Mouse (Mus musculus) CH12.LX (cell line): Measurements from ENCODE around the gene Npas3. TPM values are rescaled to one million over a fixed set of nuclear protein-coding genes. Genes with fewer than 3 reads are reported as not detected.

Experiments used
- DNase-seq: peaks from one replicate; pipeline ENCODE4 v3.0.0-alpha.2; 2013; ENCODE audit errors: extremely low read depth
- H3K27ac ChIP-seq: 2 replicates; pipeline ENCODE4 v1.5.1; 2012; ENCODE audit warnings: low read depth, mild to moderate bottlenecking, control low read depth, moderate library complexity; ENCODE audit not compliant: insufficient read depth
- H3K27me3 ChIP-seq: replicated peaks from 2 replicates; pipeline ENCODE3; 2012; ENCODE audit warnings: inconsistent platforms
- H3K36me3 ChIP-seq, 2 experiments: replicated peaks in 1 of 2; 2 replicates each; pipeline versions ENCODE3 to v1.6.1; 2012; ENCODE audit warnings: inconsistent platforms in 1 of 2, low read length in 1 of 2, mild to moderate bottlenecking in 1 of 2, mixed read lengths in 1 of 2, moderate library complexity in 1 of 2; ENCODE audit not compliant: control insufficient read depth in 1 of 2, insufficient read depth in 1 of 2
- H3K4me1 ChIP-seq, 2 experiments: 2 replicates each; pipeline ENCODE4 v1.6.1; 2012; ENCODE audit warnings: inconsistent platforms in 1 of 2, moderate library complexity in 1 of 2; ENCODE audit not compliant: insufficient read depth in 2 of 2, control insufficient read depth in 1 of 2
- H3K4me2 ChIP-seq: 2 replicates; pipeline ENCODE4 v1.6.1; 2012; ENCODE audit warnings: low read depth, mild to moderate bottlenecking, control low read depth; ENCODE audit not compliant: poor library complexity, insufficient read depth, severe bottlenecking
- H3K4me3 ChIP-seq, 3 experiments: fragments of 150-350 bp in 1 of 3; sonication (generic) in 1 of 3; replicated peaks in 1 of 3; 2 replicates each; pipeline versions ENCODE3 to v1.5.1; 2011 to 2012; ENCODE audit warnings: low read depth in 2 of 3, low read length in 2 of 3, mild to moderate bottlenecking in 2 of 3, moderate library complexity in 2 of 3, control low read depth in 1 of 3, improper control_type of control experiment in 1 of 3, inconsistent platforms in 1 of 3, mixed read lengths in 1 of 3; ENCODE audit not compliant: poor library complexity in 1 of 3
- H3K79me2 ChIP-seq: replicated peaks from 2 replicates; pipeline ENCODE4 v1.6.1; 2012; ENCODE audit warnings: mild to moderate bottlenecking, moderate library complexity; ENCODE audit not compliant: control insufficient read depth, poor library complexity, insufficient read depth, severe bottlenecking; ENCODE audit errors: extremely low read depth
- H3K9ac ChIP-seq: 2 replicates; pipeline ENCODE4 v1.6.1; 2012; ENCODE audit warnings: low read depth, mild to moderate bottlenecking, control low read depth, moderate library complexity; ENCODE audit not compliant: insufficient read depth
- H3K9me3 ChIP-seq: replicated peaks from 2 replicates; pipeline ENCODE3; 2012; ENCODE audit warnings: low read length, inconsistent platforms, mixed read lengths
- BHLHE40 ChIP-seq: IDR thresholded peaks from 2 replicates; pipeline ENCODE4 v1.6.1; 2011; ENCODE audit warnings: mild to moderate bottlenecking, low read depth, low read length, improper control_type of control experiment
- CHD1 ChIP-seq: IDR thresholded peaks from 2 replicates; pipeline ENCODE4 v1.6.1; 2012; ENCODE audit warnings: low read depth, low read length, improper control_type of control experiment, inconsistent platforms
- CHD2 ChIP-seq: IDR thresholded peaks from 2 replicates; pipeline ENCODE4 v1.6.1; 2011; ENCODE audit warnings: low read length, improper control_type of control experiment
- ELF1 ChIP-seq: IDR thresholded peaks from 2 replicates; pipeline ENCODE4 v1.6.1; 2014; ENCODE audit warnings: low read depth, mild to moderate bottlenecking, inconsistent platforms, low read length, improper control_type of control experiment
- IRF4 ChIP-seq: IDR thresholded peaks from 2 replicates; pipeline ENCODE4 v1.6.1; 2014; ENCODE audit warnings: low read depth, mild to moderate bottlenecking, inconsistent platforms, low read length, improper control_type of control experiment
- JUND ChIP-seq: conservative IDR thresholded peaks from 2 replicates; pipeline ENCODE4 v1.6.1; 2011; ENCODE audit warnings: low read depth, low read length, improper control_type of control experiment
- MAFK ChIP-seq: IDR thresholded peaks from 2 replicates; pipeline ENCODE4 v1.6.1; 2011; ENCODE audit warnings: low read length, improper control_type of control experiment; ENCODE audit not compliant: insufficient replicate concordance
- MAZ ChIP-seq: IDR thresholded peaks from 2 replicates; pipeline ENCODE4 v1.6.1; 2012; ENCODE audit warnings: low read depth, mild to moderate bottlenecking, inconsistent platforms, low read length, improper control_type of control experiment, moderate library complexity
- MXI1 ChIP-seq: IDR thresholded peaks from 2 replicates; pipeline ENCODE4 v1.6.1; 2011; ENCODE audit warnings: mild to moderate bottlenecking, low read depth, low read length, improper control_type of control experiment
- NRF1 ChIP-seq: IDR thresholded peaks from 2 replicates; pipeline ENCODE4 v1.6.1; 2014; ENCODE audit warnings: low read depth, mild to moderate bottlenecking, inconsistent platforms, low read length, improper control_type of control experiment, moderate library complexity
- RCOR1 ChIP-seq: conservative IDR thresholded peaks from 2 replicates; pipeline ENCODE4 v1.6.1; 2012; ENCODE audit warnings: low read depth, mild to moderate bottlenecking, inconsistent platforms, low read length, improper control_type of control experiment
- SIN3A ChIP-seq: IDR thresholded peaks from 2 replicates; pipeline ENCODE4 v1.6.1; 2012; ENCODE audit warnings: low read length, improper control_type of control experiment, inconsistent platforms
- SMC3 ChIP-seq: IDR thresholded peaks from 2 replicates; pipeline ENCODE4 v1.6.1; 2011; ENCODE audit warnings: low read depth, low read length, improper control_type of control experiment
- TCF12 ChIP-seq: IDR thresholded peaks from 2 replicates; pipeline ENCODE4 v1.6.1; 2014; ENCODE audit warnings: low read depth, mild to moderate bottlenecking, inconsistent platforms, low read length, improper control_type of control experiment
- UBTF ChIP-seq: IDR thresholded peaks from 2 replicates; pipeline ENCODE4 v1.6.1; 2012; ENCODE audit warnings: low read depth, mild to moderate bottlenecking, inconsistent platforms, low read length, improper control_type of control experiment, moderate library complexity
- ZC3H11A ChIP-seq: IDR thresholded peaks from 2 replicates; pipeline ENCODE4 v1.6.1; 2012; ENCODE audit warnings: low read depth, mild to moderate bottlenecking, inconsistent platforms, low read length, improper control_type of control experiment
- ZNF384 ChIP-seq: IDR thresholded peaks from 2 replicates; pipeline ENCODE4 v1.6.1; 2012; ENCODE audit warnings: low read depth, low read length, improper control_type of control experiment, inconsistent platforms
- dilution Hi-C: fragments of 300-500 bp; cut with MboI; formaldehyde crosslinking; loops from 2 replicates; pipeline ENCODE4 v1.14.3; 2020; ENCODE audit warnings: low sequenced_read_pairs; ENCODE audit not compliant: extremely low pct_unique_long_range_greater_than_20kb, extremely low pct_ligation_motif_present
- in situ Hi-C: fragments of 300-500 bp; cut with MboI; formaldehyde crosslinking; loops from 3 replicates; pipeline ENCODE4 v1.14.3; 2019; ENCODE audit warnings: low sequenced_read_pairs, low pct_ligation_motif_present, low pct_unique_long_range_greater_than_20kb, mixed read lengths
- polyA plus RNA-seq: library from polyadenylated mRNA; unstranded; fragments of >175 nt; gene quantifications from 2 replicates; pipeline ENCODE4 v1.2.1, GENCODE M21; 2012; ENCODE audit warnings: low read depth; ENCODE audit not compliant: insufficient read length
- total RNA-seq, 2 experiments: library from RNA; depleted of rRNA; stranded (reverse); fragments of 300-350 nt in 1 of 2; fragments of >200 nt in 1 of 2; gene quantifications; 2 replicates each; pipeline ENCODE4 v1.2.3; 2012 to 2014

Npas3 gene
- total and polyA plus RNA-seq, 3 experiments = 0.13 TPM; not detected in 1

DNA sequence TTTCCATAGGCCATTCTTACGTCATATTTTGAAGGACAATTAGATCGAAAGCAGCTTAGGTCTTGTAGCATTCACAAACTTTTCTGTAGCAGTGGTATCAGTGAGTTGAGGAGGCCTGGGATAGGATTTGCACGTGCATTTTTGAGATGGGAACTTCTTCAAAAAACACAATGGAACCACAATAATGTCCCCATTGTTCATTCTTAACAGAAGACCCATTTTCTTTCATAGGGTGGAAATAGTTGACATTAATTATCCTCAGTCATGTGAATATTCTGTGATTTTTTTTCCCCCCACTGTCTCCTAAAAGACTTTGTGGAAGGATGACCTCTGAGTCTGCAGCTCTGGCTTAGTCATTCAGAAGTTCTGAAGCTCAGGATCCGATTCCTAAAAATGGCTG lies 41.9 kb downstream of the Npas3 start:
- no peak for DNase-seq
- no peak for TF ChIP-seq MXI1
- TF ChIP-seq IRF4 = no peak
- no peak for TF ChIP-seq SIN3A
- no peak for TF ChIP-seq ZC3H11A
- TF ChIP-seq ZNF384 = no peak
- TF ChIP-seq, all 38 proteins: peak for 0
- in situ Hi-C loops (no loop called here), dilution Hi-C loops (no loop called here)
- Histone ChIP-seq H3K79me2 (no peaks in the 10 kb centered on the region), H3K4me2 (no peak overlapping the region), H3K27ac (no peak overlapping the region), H3K9ac (no peak overlapping the region), H3K27me3 (no peaks in the 10 kb centered on the region), H3K4me1 (peaks cover 0 to 4% of the 10 kb centered on the region in 2 experiments; a peak in 1 of 4 replicates), H3K9me3 (no peaks in the 10 kb centered on the region), H3K4me3 (no peak overlapping the region), H3K36me3 (no peaks in the 10 kb centered on the region)

DNA sequence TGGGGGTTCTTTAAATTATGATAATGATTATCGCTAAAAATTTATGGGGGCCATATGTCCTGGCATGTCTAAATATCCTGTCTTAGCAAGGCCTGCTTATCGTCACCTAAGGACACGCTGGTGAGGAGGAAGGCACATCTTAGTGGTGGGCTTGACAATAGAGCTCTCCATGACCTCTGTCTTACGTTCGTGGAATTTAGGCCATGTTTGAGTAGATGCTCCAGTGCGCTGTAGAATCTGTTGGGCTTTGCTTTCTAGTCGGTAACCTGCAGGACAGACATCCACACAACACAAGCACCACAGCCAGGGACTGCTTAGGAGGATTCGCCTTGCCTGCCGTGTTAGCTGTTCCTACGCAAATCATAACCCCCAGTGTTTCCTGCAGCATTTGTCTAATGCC lies 42.4 kb downstream of the Npas3 start:
- Histone ChIP-seq H3K4me3 (no peak overlapping the region), H3K27me3 (no peaks in the 10 kb centered on the region), H3K9me3 (no peaks in the 10 kb centered on the region), H3K4me2 (no peak overlapping the region), H3K36me3 (no peaks in the 10 kb centered on the region), H3K79me2 (no peaks in the 10 kb centered on the region), H3K9ac (no peak overlapping the region), H3K4me1 (peaks cover 0 to 4% of the 10 kb centered on the region in 2 experiments; a peak in 1 of 4 replicates), H3K27ac (no peak overlapping the region)
- in situ Hi-C loops (no loop called here), dilution Hi-C loops (no loop called here)
- TF ChIP-seq TCF12 (no peak), ELF1 (no peak), MXI1 (no peak), CHD1 (no peak), RCOR1 (no peak), JUND (no peak), CHD2 (no peak), BHLHE40 (no peak), SMC3 (no peak), MAFK (no peak), NRF1 (no peak), UBTF (no peak), MAZ (no peak)
- no peak for DNase-seq
